Mouse (Mus musculus) liver, adult 2 months (tissue): Measurements from ENCODE around the gene Rbfox3.

Experiments used
- CTCF ChIP-seq: fragments of 200-500 bp; IDR thresholded peaks from 2 replicates; pipeline ENCODE4 v1.5.1; 2011; ENCODE audit warnings: low read depth, low read length, control low read depth
- POLR2A ChIP-seq: fragments of 200-500 bp; IDR thresholded peaks from 2 replicates; pipeline ENCODE4 v1.6.1; 2011; ENCODE audit warnings: low read length, control low read depth; ENCODE audit not compliant: insufficient read depth; ENCODE audit errors: extremely low read depth

DNA sequence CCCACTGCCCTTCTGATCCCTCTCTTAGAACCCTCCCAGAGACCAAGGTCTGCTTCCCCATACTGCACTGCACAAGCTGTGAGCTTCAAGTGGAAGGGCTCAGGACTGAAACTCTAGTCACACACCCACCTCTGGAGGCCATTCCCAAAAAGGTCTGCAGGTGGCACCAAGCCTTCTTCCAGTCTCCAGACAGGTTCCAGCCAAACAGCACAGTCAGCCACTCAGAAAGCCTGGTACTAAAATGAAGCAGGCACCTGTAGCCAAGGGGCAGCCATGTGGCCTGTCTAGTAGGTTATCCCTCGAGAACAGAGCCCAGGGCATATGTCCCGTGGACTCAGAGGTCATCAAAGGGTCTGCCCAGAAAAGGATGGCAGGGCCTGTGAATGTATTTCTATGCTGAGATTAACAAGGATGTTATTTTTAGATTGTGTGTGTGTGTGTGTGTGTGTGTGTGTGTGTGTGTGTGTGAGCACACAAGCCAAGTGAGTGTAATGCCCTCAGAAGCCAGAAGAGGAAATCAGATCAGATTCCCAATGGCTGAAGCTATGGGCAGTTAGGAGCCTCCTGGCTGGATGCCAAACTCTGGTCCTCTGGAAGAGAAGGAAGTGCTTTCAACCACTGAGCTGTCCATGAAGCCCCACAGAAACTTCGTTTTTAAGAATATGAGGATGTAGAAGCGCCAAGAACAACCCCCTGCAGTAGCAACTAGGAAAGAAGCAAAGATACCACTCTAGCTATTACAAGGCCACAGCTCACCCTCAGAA, at the start of gene Rbfox3:
- TF ChIP-seq POLR2A (no peak), CTCF (no peak)
